Mouse (Mus musculus) ES-E14 (cell line): ENCODE measurements around the gene Mcfd2. TPM values are rescaled to one million over a fixed set of nuclear protein-coding genes. Genes with fewer than 3 reads are reported as not detected.

Experiments
- DNase-seq: peaks from one replicate; pipeline ENCODE4 v3.0.0-alpha.2; 2013; ENCODE audit warnings: low read depth, low spot score
- H3K27ac ChIP-seq: 2 replicates; pipeline ENCODE4 v1.5.1; 2012; ENCODE audit warnings: low read depth, mild to moderate bottlenecking, low read length, moderate library complexity, mixed read lengths; ENCODE audit not compliant: poor library complexity, insufficient read depth, severe bottlenecking
- H3K36me3 ChIP-seq: 2 replicates; pipeline ENCODE4 v1.6.1; 2012; ENCODE audit warnings: mild to moderate bottlenecking, low read length, moderate library complexity, mixed read lengths; ENCODE audit not compliant: control insufficient read depth, poor library complexity, insufficient read depth, severe bottlenecking
- H3K4me1 ChIP-seq, 2 experiments: fragments of 150-350 bp in 1 of 2; sonication (generic) in 1 of 2; 2 replicates each; pipeline ENCODE4 v1.6.1; 2012; ENCODE audit warnings: low read length in 2 of 2, mild to moderate bottlenecking in 1 of 2, mixed read lengths in 1 of 2; ENCODE audit not compliant: control insufficient read depth in 2 of 2, insufficient read depth in 2 of 2, poor library complexity in 1 of 2
- H3K4me3 ChIP-seq, 2 experiments: fragments of 150-350 bp in 1 of 2; sonication (generic) in 1 of 2; 2 replicates each; pipeline ENCODE4 v1.5.1; 2012; ENCODE audit warnings: low read length in 2 of 2, low read depth in 1 of 2, mild to moderate bottlenecking in 1 of 2, mixed read lengths in 1 of 2; ENCODE audit not compliant: insufficient read depth in 1 of 2, poor library complexity in 1 of 2, severe bottlenecking in 1 of 2
- H3K9ac ChIP-seq: 2 replicates; pipeline ENCODE4 v1.6.1; 2012; ENCODE audit warnings: low read depth, mild to moderate bottlenecking, low read length, mixed read lengths; ENCODE audit not compliant: poor library complexity, insufficient read depth, severe bottlenecking
- H3K9me3 ChIP-seq: fragments of 150-350 bp; sonication (generic); 2 replicates; pipeline ENCODE4 v1.6.1; 2012; ENCODE audit warnings: low read depth, mild to moderate bottlenecking, low read length; ENCODE audit not compliant: control insufficient read depth, insufficient read depth
- ZNF384 ChIP-seq: IDR thresholded peaks from 2 replicates; pipeline ENCODE4 v1.6.1; 2012; ENCODE audit warnings: low read depth, low read length, inconsistent platforms
- in situ Hi-C, 2 experiments: fragments of 600-800 bp; cut with MboI; formaldehyde crosslinking; loops; one replicate each; pipeline ENCODE4 v1.15.1; 2025; ENCODE audit warnings: low sequenced_read_pairs in 2 of 2, inconsistent platforms in 1 of 2; ENCODE audit not compliant: unreplicated experiment in 2 of 2
- total RNA-seq: library from RNA; depleted of rRNA; stranded (reverse); fragments of 300-350 nt; gene quantifications from 2 replicates; pipeline ENCODE4 v1.2.3, GENCODE M21; 2012; rRNA removed

Mcfd2 gene
- total RNA-seq, 1 experiment = 81.8 TPM

GRCm38 (mm10) chr17:87206885-87207284 is 58.9 kb downstream of the Mcfd2 start:
- H3K4me1 ChIP-seq = peaks cover 0 to 7% of the 10 kb centered on the region in 2 experiments; a peak in 1 of 4 replicates
- H3K27ac ChIP-seq = no peak overlapping the region
- no peak for TF ChIP-seq ZNF384
- DNase-seq = no peak
- H3K9ac ChIP-seq = no peak overlapping the region
- H3K36me3 ChIP-seq = no peaks in the 10 kb centered on the region
- no peak overlapping the region for H3K4me3 ChIP-seq
- no peaks in the 10 kb centered on the region for H3K9me3 ChIP-seq
- in situ Hi-C loops = no loop called here

Other genes with a start within 250 kb of the Mcfd2 start
- 74.4 and 74.8 TPM in 2 replicates for gene Pigf, start 240.5 kb downstream of the Mcfd2 start, total RNA-seq
- gene Cript, start 240.4 kb downstream of the Mcfd2 start, total RNA-seq = 23.5 and 35.4 TPM in 2 replicates
- gene Socs5, start 158.3 kb downstream of the Mcfd2 start, total RNA-seq = 4.0 and 7.4 TPM in 2 replicates
- gene Ttc7, start 17.0 kb upstream of the Mcfd2 start, total RNA-seq = 2.7 and 4.2 TPM in 2 replicates
- not detected in 2 replicates for gene Stpg4, start 161.8 kb upstream of the Mcfd2 start, total RNA-seq
- gene Calm2, start 181.0 kb upstream of the Mcfd2 start, total RNA-seq = 208 and 358 TPM in 2 replicates